Mouse (Mus musculus): Measurements from ENCODE around the gene Gm21994. TPM values are rescaled to one million over a fixed set of nuclear protein-coding genes. Genes with fewer than 3 reads are reported as not detected.
"Not testable (repeated sequence)": the region's sequence is repeated elsewhere in the genome, so short reads cannot be mapped to it uniquely, and the experiment has no call there.

Gm21994 gene
- polyA plus RNA-seq, 1 experiment from 2014 or later = 2.5 TPM

DNA sequence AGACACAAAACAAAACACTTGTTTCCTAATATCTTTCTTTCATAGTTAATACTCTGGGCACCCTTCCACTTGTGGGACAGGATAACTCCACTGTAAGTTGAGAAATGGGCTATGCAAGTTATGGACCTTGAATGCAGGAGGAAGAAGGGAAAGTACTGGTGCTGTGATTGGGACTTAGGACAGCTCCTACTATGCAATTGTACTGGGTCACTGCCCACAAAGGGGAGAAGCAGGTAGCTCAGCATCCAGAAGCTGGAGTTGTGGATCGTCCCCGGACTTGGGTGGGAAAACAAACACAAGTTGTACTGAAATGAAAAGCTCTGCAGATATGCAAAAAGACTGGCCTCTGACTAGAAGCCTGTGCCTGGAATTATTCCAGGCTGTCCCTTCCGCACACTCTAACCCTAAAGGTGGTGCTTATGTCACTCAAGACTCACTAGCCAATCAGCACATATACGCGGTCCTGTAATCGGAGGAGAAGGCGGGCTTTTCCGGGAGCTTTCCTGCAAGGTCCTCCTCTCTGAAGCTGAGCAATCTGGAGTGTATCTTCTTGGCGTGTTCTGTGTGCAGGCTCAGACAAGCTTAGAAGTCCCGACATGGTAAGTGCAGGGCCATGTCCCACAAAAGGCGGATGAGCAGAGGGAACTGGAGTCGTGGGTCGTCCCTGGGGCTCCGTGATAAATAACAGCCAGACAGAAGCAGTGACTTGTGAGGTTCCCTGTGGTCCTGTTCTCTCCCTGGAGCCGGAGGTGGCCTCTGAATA, 37.6 kb downstream of the Gm21994 start, which contains the start of gene Zfp937:
TSS of gene Zfp937 (plus strand) at position 474 of the 763 bp plus-strand sequence.
- not testable (repeated sequence) for H3K9me3 ChIP-seq (ENCODE audit: control insufficient read depth, low read length); H3K27ac ChIP-seq (replicated peaks; ENCODE audit: low read depth, low read length); H3K27me3 ChIP-seq (ENCODE audit: control insufficient read depth, insufficient read depth, low read length); H3K36me3 ChIP-seq (ENCODE audit: control insufficient read depth, insufficient read depth, low read length); H3K4me1 ChIP-seq (ENCODE audit: control insufficient read depth, insufficient read depth, low read length)
- peak within 1 kb of the TSS; percentile 33 for H3K4me3 ChIP-seq (ENCODE audit: low read depth, low read length)
- ATAC-seq (ENCODE audit: insufficient number of reproducible peaks, low FRiP score, low TSS enrichment, low read depth) (peak; percentile 100), DNase-seq (ENCODE audit: low spot score) (peak; percentile 68)
- H3K9ac ChIP-seq (ENCODE audit: low read length) = peak within 1 kb of the TSS; percentile 48
- WGBS = 2% methylated on average over 15 of the region's 15 CpGs
- H3K4me2 ChIP-seq (ENCODE audit: low read depth, severe bottlenecking) = peak within 1 kb of the TSS; percentile 30; the same call in 1 of the 2 replicates

Other genes with a start within 250 kb of the Gm21994 start
- 6.1 and 6.7 TPM in 2 replicates for gene Zfp120, start 118.9 kb downstream of the Gm21994 start, polyA plus RNA-seq (2014; fragmentation: Nextera tagmentation; extraction: Ambion mirVana)
- not detected in 2 replicates for gene Gm10770, start 75.9 kb downstream of the Gm21994 start, polyA plus RNA-seq (2014; fragmentation: Nextera tagmentation; extraction: Ambion mirVana)
- not detected in 2 replicates for gene Gm14139, start 73.8 kb downstream of the Gm21994 start, polyA plus RNA-seq (2014; fragmentation: Nextera tagmentation; extraction: Ambion mirVana)
- gene Zfp937, start 37.5 kb downstream of the Gm21994 start, polyA plus RNA-seq (2014; fragmentation: Nextera tagmentation; extraction: Ambion mirVana) = 10.3 and 12.4 TPM in 2 replicates
- not detected in 2 replicates for gene Gm14124, start 1.9 kb upstream of the Gm21994 start, polyA plus RNA-seq (2014; fragmentation: Nextera tagmentation; extraction: Ambion mirVana)
- gene Gm10130, start 68.1 kb upstream of the Gm21994 start, polyA plus RNA-seq (2014; fragmentation: Nextera tagmentation; extraction: Ambion mirVana) = 1.7 and 2.6 TPM in 2 replicates
- gene 3300002I08Rik, start 107.2 kb upstream of the Gm21994 start, polyA plus RNA-seq (2014; fragmentation: Nextera tagmentation; extraction: Ambion mirVana) = 9.4 and 9.9 TPM in 2 replicates
- gene Zfp442, start 195.9 kb upstream of the Gm21994 start, polyA plus RNA-seq (2014; fragmentation: Nextera tagmentation; extraction: Ambion mirVana) = 8.9 and 9.0 TPM in 2 replicates
- 0.12 TPM in 1 of 2 replicates, not detected in the other for gene Zfp345, start 229.5 kb upstream of the Gm21994 start, polyA plus RNA-seq (2014; fragmentation: Nextera tagmentation; extraction: Ambion mirVana)